Mouse (Mus musculus): ENCODE results near the gene Ddx28. TPM values are rescaled to one million over a fixed set of nuclear protein-coding genes. Genes with fewer than 3 reads are reported as not detected.
A peak's percentile ranks its signal among the peaks of the same experiment; 100 is the strongest.

Ddx28 gene
- polyA plus RNA-seq, 2 experiments, result 6.6 to 9.1 TPM

DNA sequence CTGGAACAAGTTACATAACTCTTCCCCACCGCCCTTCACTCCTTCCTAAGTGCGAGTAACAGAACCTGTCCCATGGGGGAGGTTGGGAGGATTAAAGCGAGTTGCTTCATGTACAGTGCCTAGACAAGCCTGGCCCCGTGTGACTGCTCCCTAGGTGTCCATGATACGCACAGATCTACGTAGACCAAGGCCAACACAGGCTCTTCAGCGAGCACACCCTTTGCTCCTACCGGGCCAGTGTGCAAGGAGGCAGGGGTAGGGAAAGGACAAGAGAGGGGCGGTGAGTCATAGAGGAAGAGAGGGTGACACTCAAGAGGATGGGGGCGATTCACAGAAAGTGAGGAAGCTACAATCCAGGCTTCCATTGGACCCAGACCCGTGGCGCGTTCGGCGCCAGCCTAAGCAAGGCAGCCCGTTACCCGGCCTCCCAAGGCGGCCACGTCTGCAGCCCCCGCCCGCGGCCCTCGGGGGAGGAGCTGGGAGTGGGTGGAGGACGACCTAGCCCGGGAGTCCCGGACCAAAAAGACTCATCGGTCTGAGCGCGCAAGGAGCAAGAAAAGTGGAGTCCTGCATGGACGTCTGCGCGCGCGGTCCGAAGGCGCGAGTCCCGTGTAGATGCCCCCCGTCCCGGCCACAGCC, 46.3 kb downstream of the Ddx28 start:
- TF ChIP-seq CTCF (IDR thresholded peaks at IDR 0.05; ENCODE audit: low read depth), result no peak
- TF ChIP-seq EP300 (IDR thresholded peaks at IDR 0.05; ENCODE audit: low read depth), result no peak
- H3K9me3 ChIP-seq (ENCODE audit: control insufficient read depth, low read length), result no peaks in the 10 kb centered on the region
- no peaks in the 10 kb centered on the region for H3K27me3 ChIP-seq (ENCODE audit: control insufficient read depth, insufficient read depth, low read length)
- 2% methylated on average over 40 of the region's 40 CpGs for WGBS (ENCODE audit: insufficient replicate concordance)
- peak overlapping the region; percentile 81 for H3K27ac ChIP-seq
- DNase-seq (ENCODE audit: low read depth in 3 of 3, low spot score in 3 of 3) (no peak), ATAC-seq (ENCODE audit: insufficient read depth) (peak; percentile 55)
- peak overlapping the region; percentile 59 to 69 for H3K4me3 ChIP-seq (ENCODE audit: insufficient read depth in 1 of 2, low read depth in 2 of 2, low read length in 2 of 2)
- H3K4me2 ChIP-seq (ENCODE audit: low read depth), result peak overlapping the region; percentile 89
- H3K4me1 ChIP-seq (replicated peaks; ENCODE audit: control insufficient read depth in 2 of 2, insufficient read depth in 2 of 2, low read length in 1 of 2), result peaks cover 19 to 43% of the 10 kb centered on the region in 2 experiments
- H3K9ac ChIP-seq (replicated peaks), result peak overlapping the region; percentile 84
- no peaks in the 10 kb centered on the region; the same call in 1 of the 2 replicates for H3K36me3 ChIP-seq (replicated peaks; ENCODE audit: control insufficient read depth, insufficient read depth, low read depth)

DNA sequence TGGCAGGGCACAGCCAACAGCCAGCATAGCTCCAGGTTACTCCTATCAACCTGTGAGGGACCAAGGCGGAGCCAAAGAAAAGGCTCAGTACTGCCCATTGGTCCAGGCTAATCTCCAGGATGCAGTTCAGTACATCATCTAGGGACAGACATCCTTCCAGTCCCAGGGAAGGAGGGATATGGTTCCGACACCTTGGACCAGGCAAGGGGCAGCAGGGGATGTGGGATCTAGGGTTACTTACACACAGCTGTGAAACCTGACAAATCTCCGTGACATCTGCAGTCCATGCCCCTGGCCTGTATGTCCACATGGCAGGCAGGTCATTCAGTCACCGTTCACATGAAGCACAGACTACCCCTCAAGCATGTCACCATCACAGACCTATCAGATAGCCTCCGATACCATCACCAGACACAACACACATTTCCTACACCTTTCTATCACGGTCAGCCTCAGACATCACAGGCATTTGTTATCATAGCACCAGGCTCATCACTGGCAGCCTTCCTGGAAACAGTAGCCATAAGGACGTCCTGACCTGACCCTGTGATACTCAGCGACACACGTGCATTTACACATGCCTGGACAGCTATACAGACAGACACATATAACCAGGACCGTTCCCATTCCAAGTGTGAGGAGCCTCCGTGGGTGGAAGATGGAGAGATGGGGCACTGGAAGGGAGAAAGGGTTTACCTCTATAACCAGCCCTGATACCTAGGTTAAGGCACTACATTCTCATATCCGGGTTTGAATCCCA, 47.0 kb downstream of the Ddx28 start:
- WGBS (ENCODE audit: insufficient replicate concordance), result 50% methylated on average over 12 of the region's 12 CpGs
- DNase-seq (ENCODE audit: low read depth in 3 of 3, low spot score in 3 of 3) (no peak), ATAC-seq (ENCODE audit: insufficient read depth) (no peak)
- Histone ChIP-seq H3K9ac (replicated peaks) (peak overlapping the region; percentile 84), H3K27me3 (ENCODE audit: control insufficient read depth, insufficient read depth, low read length) (no peaks in the 10 kb centered on the region), H3K27ac (no peak overlapping the region), H3K36me3 (replicated peaks; ENCODE audit: control insufficient read depth, insufficient read depth, low read depth) (no peaks in the 10 kb centered on the region; the same call in 1 of the 2 replicates), H3K9me3 (ENCODE audit: control insufficient read depth, low read length) (no peaks in the 10 kb centered on the region), H3K4me1 (replicated peaks; ENCODE audit: control insufficient read depth in 2 of 2, insufficient read depth in 2 of 2, low read length in 1 of 2) (peaks cover 19 to 43% of the 10 kb centered on the region in 2 experiments), H3K4me2 (ENCODE audit: low read depth) (peak overlapping the region; percentile 89), H3K4me3 (ENCODE audit: insufficient read depth in 1 of 2, low read depth in 2 of 2, low read length in 2 of 2) (peak overlapping the region; percentile 59 to 69)
- TF ChIP-seq EP300 (IDR thresholded peaks at IDR 0.05; ENCODE audit: low read depth) (no peak), CTCF (IDR thresholded peaks at IDR 0.05; ENCODE audit: low read depth) (no peak)

GRCm38 (mm10) chr8:105961536-105961935, 50.1 kb downstream of the Ddx28 start:
- peak overlapping the region; percentile 38 for H3K4me2 ChIP-seq (ENCODE audit: low read depth)
- TF ChIP-seq CTCF (IDR thresholded peaks at IDR 0.05; ENCODE audit: low read depth), result no peak
- TF ChIP-seq EP300 (IDR thresholded peaks at IDR 0.05; ENCODE audit: low read depth), result peak; percentile 67
- no peak overlapping the region for H3K4me3 ChIP-seq (ENCODE audit: insufficient read depth in 1 of 2, low read depth in 2 of 2, low read length in 2 of 2)
- H3K9ac ChIP-seq (replicated peaks), result no peak overlapping the region
- DNase-seq (ENCODE audit: low read depth in 3 of 3, low spot score in 3 of 3) (peak in 1 of 3 experiments; percentile 41), ATAC-seq (ENCODE audit: insufficient read depth) (peak; percentile 32; the same call in 1 of the 2 replicates)
- peaks cover 4% of the 10 kb centered on the region for H3K36me3 ChIP-seq (replicated peaks; ENCODE audit: control insufficient read depth, insufficient read depth, low read depth)
- no peaks in the 10 kb centered on the region for H3K9me3 ChIP-seq (ENCODE audit: control insufficient read depth, low read length)
- no peaks in the 10 kb centered on the region for H3K27me3 ChIP-seq (ENCODE audit: control insufficient read depth, insufficient read depth, low read length)
- 12% methylated on average over 10 of the region's 10 CpGs for WGBS (ENCODE audit: insufficient replicate concordance)
- H3K27ac ChIP-seq, result no peak overlapping the region
- peaks cover 15 to 33% of the 10 kb centered on the region in 2 experiments for H3K4me1 ChIP-seq (replicated peaks; ENCODE audit: control insufficient read depth in 2 of 2, insufficient read depth in 2 of 2, low read length in 1 of 2)

DNA sequence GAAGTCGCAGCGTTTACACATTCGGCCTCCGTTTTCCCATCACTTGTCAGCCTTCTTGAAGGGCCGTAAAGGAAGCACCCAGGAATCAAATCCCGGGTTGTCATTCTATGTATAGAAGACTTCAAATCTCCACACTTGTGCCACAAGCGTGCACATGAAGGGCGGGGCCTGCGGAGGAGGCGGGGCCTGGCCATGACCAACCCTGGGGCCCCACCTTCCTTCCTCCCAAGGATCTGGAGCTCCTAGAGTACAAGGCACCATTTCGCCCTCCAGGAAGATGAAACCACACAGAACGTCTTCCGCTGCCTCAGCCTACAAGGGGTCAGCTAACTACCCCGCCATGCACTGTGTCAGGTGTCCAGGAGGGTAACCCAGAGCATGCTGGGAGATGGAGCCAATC, 50.6 kb downstream of the Ddx28 start:
- WGBS (ENCODE audit: insufficient replicate concordance), result 47% methylated on average over 14 of the region's 14 CpGs
- H3K36me3 ChIP-seq (replicated peaks; ENCODE audit: control insufficient read depth, insufficient read depth, low read depth), result peaks cover 4% of the 10 kb centered on the region
- H3K4me2 ChIP-seq (ENCODE audit: low read depth), result peak overlapping the region; percentile 38
- H3K27me3 ChIP-seq (ENCODE audit: control insufficient read depth, insufficient read depth, low read length), result no peaks in the 10 kb centered on the region
- no peak overlapping the region for H3K27ac ChIP-seq
- H3K4me3 ChIP-seq (ENCODE audit: insufficient read depth in 1 of 2, low read depth in 2 of 2, low read length in 2 of 2), result no peak overlapping the region
- H3K9me3 ChIP-seq (ENCODE audit: control insufficient read depth, low read length), result no peaks in the 10 kb centered on the region
- peak in 1 of 3 experiments; percentile 29 for DNase-seq (ENCODE audit: low read depth in 3 of 3, low spot score in 3 of 3)
- no peak for ATAC-seq (ENCODE audit: insufficient read depth)
- H3K4me1 ChIP-seq (replicated peaks; ENCODE audit: control insufficient read depth in 2 of 2, insufficient read depth in 2 of 2, low read length in 1 of 2), result peaks cover 13 to 29% of the 10 kb centered on the region in 2 experiments
- no peak overlapping the region for H3K9ac ChIP-seq (replicated peaks)
- TF ChIP-seq CTCF (IDR thresholded peaks at IDR 0.05; ENCODE audit: low read depth) (no peak), EP300 (IDR thresholded peaks at IDR 0.05; ENCODE audit: low read depth) (no peak)

Other genes with a start within 250 kb of the Ddx28 start
- gene Ranbp10, start 184.5 kb downstream of the Ddx28 start, polyA plus RNA-seq (2012; rRNA removed), result 57.2 and 60.6 TPM in 2 replicates
- 37.0 and 42.0 TPM in 2 replicates for gene Ranbp10, start 184.5 kb downstream of the Ddx28 start, polyA plus RNA-seq (2014; fragmentation: Nextera tagmentation; extraction: Ambion mirVana)
- 0.04 and 0.06 TPM in 2 replicates for gene Tsnaxip1, start 184.2 kb downstream of the Ddx28 start, polyA plus RNA-seq (2012; rRNA removed)
- gene Tsnaxip1, start 184.2 kb downstream of the Ddx28 start, polyA plus RNA-seq (2014; fragmentation: Nextera tagmentation; extraction: Ambion mirVana), result 0.06 TPM in 1 of 2 replicates, not detected in the other
- gene Cenpt, start 158.6 kb downstream of the Ddx28 start, polyA plus RNA-seq (2012; rRNA removed), result 24.6 and 25.4 TPM in 2 replicates
- gene Cenpt, start 158.6 kb downstream of the Ddx28 start, polyA plus RNA-seq (2014; fragmentation: Nextera tagmentation; extraction: Ambion mirVana), result 15.0 and 18.2 TPM in 2 replicates
- 26.2 TPM in 2 replicates for gene Thap11, start 156.8 kb downstream of the Ddx28 start, polyA plus RNA-seq (2012; rRNA removed)
- 25.5 and 29.5 TPM in 2 replicates for gene Thap11, start 156.8 kb downstream of the Ddx28 start, polyA plus RNA-seq (2014; fragmentation: Nextera tagmentation; extraction: Ambion mirVana)
- gene Nutf2, start 151.3 kb downstream of the Ddx28 start, polyA plus RNA-seq (2012; rRNA removed), result 40.5 and 83.2 TPM in 2 replicates
- gene Nutf2, start 151.3 kb downstream of the Ddx28 start, polyA plus RNA-seq (2014; fragmentation: Nextera tagmentation; extraction: Ambion mirVana), result 139 TPM in 2 replicates
- gene Edc4, start 131.0 kb downstream of the Ddx28 start, polyA plus RNA-seq (2012; rRNA removed), result 17.5 and 21.6 TPM in 2 replicates
- 9.9 and 10.7 TPM in 2 replicates for gene Edc4, start 131.0 kb downstream of the Ddx28 start, polyA plus RNA-seq (2014; fragmentation: Nextera tagmentation; extraction: Ambion mirVana)
- 0.22 and 0.42 TPM in 2 replicates for gene Nrn1l, start 118.3 kb downstream of the Ddx28 start, polyA plus RNA-seq (2012; rRNA removed)
- gene Nrn1l, start 118.3 kb downstream of the Ddx28 start, polyA plus RNA-seq (2014; fragmentation: Nextera tagmentation; extraction: Ambion mirVana), result not detected in 2 replicates
- gene Pskh1, start 111.4 kb downstream of the Ddx28 start, polyA plus RNA-seq (2012; rRNA removed), result 9.8 and 12.3 TPM in 2 replicates
- gene Pskh1, start 111.4 kb downstream of the Ddx28 start, polyA plus RNA-seq (2014; fragmentation: Nextera tagmentation; extraction: Ambion mirVana), result 6.2 and 8.0 TPM in 2 replicates
- 1.0 and 1.1 TPM in 2 replicates for gene Ctrl, start 78.0 kb downstream of the Ddx28 start, polyA plus RNA-seq (2012; rRNA removed)
- gene Ctrl, start 78.0 kb downstream of the Ddx28 start, polyA plus RNA-seq (2014; fragmentation: Nextera tagmentation; extraction: Ambion mirVana), result 0.27 and 0.39 TPM in 2 replicates
- 49.8 and 51.8 TPM in 2 replicates for gene Psmb10, start 73.4 kb downstream of the Ddx28 start, polyA plus RNA-seq (2012; rRNA removed)
- 61.5 and 68.5 TPM in 2 replicates for gene Psmb10, start 73.4 kb downstream of the Ddx28 start, polyA plus RNA-seq (2014; fragmentation: Nextera tagmentation; extraction: Ambion mirVana)
- 40.2 and 41.2 TPM in 2 replicates for gene Lcat, start 68.5 kb downstream of the Ddx28 start, polyA plus RNA-seq (2012; rRNA removed)
- gene Lcat, start 68.5 kb downstream of the Ddx28 start, polyA plus RNA-seq (2014; fragmentation: Nextera tagmentation; extraction: Ambion mirVana), result 47.0 and 50.7 TPM in 2 replicates
- 8.3 and 11.1 TPM in 2 replicates for gene Slc12a4, start 45.8 kb downstream of the Ddx28 start, polyA plus RNA-seq (2012; rRNA removed)
- 6.9 and 8.9 TPM in 2 replicates for gene Slc12a4, start 45.8 kb downstream of the Ddx28 start, polyA plus RNA-seq (2014; fragmentation: Nextera tagmentation; extraction: Ambion mirVana)
- gene Dpep3, start 32.5 kb downstream of the Ddx28 start, polyA plus RNA-seq (2012; rRNA removed), result not detected in 2 replicates
- gene Dpep3, start 32.5 kb downstream of the Ddx28 start, polyA plus RNA-seq (2014; fragmentation: Nextera tagmentation; extraction: Ambion mirVana), result not detected in 2 replicates
- gene Dus2, start 20.5 kb downstream of the Ddx28 start, polyA plus RNA-seq (2012; rRNA removed), result 6.8 and 8.7 TPM in 2 replicates
- 9.8 and 10.5 TPM in 2 replicates for gene Dus2, start 20.5 kb downstream of the Ddx28 start, polyA plus RNA-seq (2014; fragmentation: Nextera tagmentation; extraction: Ambion mirVana)
- gene Dpep2nb, start 5.9 kb downstream of the Ddx28 start, polyA plus RNA-seq (2012; rRNA removed), result not detected in 2 replicates
- gene Dpep2nb, start 5.9 kb downstream of the Ddx28 start, polyA plus RNA-seq (2014; fragmentation: Nextera tagmentation; extraction: Ambion mirVana), result not detected in 2 replicates
- 10.2 TPM in 2 replicates for gene Nfatc3, start 47.0 kb upstream of the Ddx28 start, polyA plus RNA-seq (2012; rRNA removed)
- gene Nfatc3, start 47.0 kb upstream of the Ddx28 start, polyA plus RNA-seq (2014; fragmentation: Nextera tagmentation; extraction: Ambion mirVana), result 2.6 and 2.7 TPM in 2 replicates
- 6.7 and 7.7 TPM in 2 replicates for gene Esrp2, start 125.1 kb upstream of the Ddx28 start, polyA plus RNA-seq (2012; rRNA removed)
- 6.6 and 7.0 TPM in 2 replicates for gene Esrp2, start 125.1 kb upstream of the Ddx28 start, polyA plus RNA-seq (2014; fragmentation: Nextera tagmentation; extraction: Ambion mirVana)
- 2.8 and 2.9 TPM in 2 replicates for gene Pla2g15, start 138.5 kb upstream of the Ddx28 start, polyA plus RNA-seq (2012; rRNA removed)
- 2.5 TPM in 2 replicates for gene Pla2g15, start 138.5 kb upstream of the Ddx28 start, polyA plus RNA-seq (2014; fragmentation: Nextera tagmentation; extraction: Ambion mirVana)
- gene Slc7a6, start 157.0 kb upstream of the Ddx28 start, polyA plus RNA-seq (2012; rRNA removed), result 3.8 TPM in 2 replicates
- 8.2 and 10.2 TPM in 2 replicates for gene Slc7a6, start 157.0 kb upstream of the Ddx28 start, polyA plus RNA-seq (2014; fragmentation: Nextera tagmentation; extraction: Ambion mirVana)
- 10.6 and 13.3 TPM in 2 replicates for gene Slc7a6os, start 199.1 kb upstream of the Ddx28 start, polyA plus RNA-seq (2012; rRNA removed)
- 8.9 and 10.2 TPM in 2 replicates for gene Slc7a6os, start 199.1 kb upstream of the Ddx28 start, polyA plus RNA-seq (2014; fragmentation: Nextera tagmentation; extraction: Ambion mirVana)
- gene Prmt7, start 199.1 kb upstream of the Ddx28 start, polyA plus RNA-seq (2012; rRNA removed), result 10.2 and 11.1 TPM in 2 replicates
- gene Prmt7, start 199.1 kb upstream of the Ddx28 start, polyA plus RNA-seq (2014; fragmentation: Nextera tagmentation; extraction: Ambion mirVana), result 19.1 and 21.2 TPM in 2 replicates

Data from liver, embryonic 14.5 days (tissue).